9 mouse cellular contexts compared by ENCODE assay signal in genomic region chr8:104542160-104542559, GRCm38 (mm10). TPM values are rescaled to one million over a fixed set of nuclear protein-coding genes. Genes with fewer than 3 reads are reported as not detected.
DNase-seq lines count a peak whose midpoint lies in the region; ATAC-seq lines count a peak whose summit lies in the region.
"Had no signal": no experiment of that assay in that cellular context is flagged by ENCODE, and none has a peak within 500 bp of the region (broad histone marks: within the 10 kb centered on the region; RNA-seq: fewer than 3 reads in every experiment).

No protein-coding gene starts in this region.

- 0 out of 2 replicates have a peak, but pooled peaks have one; percentile 22 for ATAC-seq in forebrain, embryonic 13.5 days
- no peak for ATAC-seq in megakaryocyte, adult 5-6 weeks (ENCODE audit: poor library complexity, severe bottlenecking)
- ATAC-seq: CD4-positive, CD25-positive, alpha-beta regulatory T cell, adult 4 months had no signal

- H3K27ac ChIP-seq in forebrain, embryonic 13.5 days: no peak overlapping the region
- H3K27ac ChIP-seq in forebrain, embryonic 10.5 days: no peak overlapping the region

- H3K4me2 ChIP-seq in forebrain, embryonic 13.5 days: no peak overlapping the region

- peaks cover 15% of the 10 kb centered on the region for H3K4me1 ChIP-seq in forebrain, embryonic 13.5 days
- H3K4me1 ChIP-seq in forebrain, embryonic 10.5 days: peaks cover 21% of the 10 kb centered on the region
- H3K4me1 ChIP-seq in megakaryocyte, embryonic 14.5 days: peaks cover 34% of the 10 kb centered on the region

- no peaks in the 10 kb centered on the region for H3K36me3 ChIP-seq in forebrain, embryonic 13.5 days (ENCODE audit: poor library complexity, severe bottlenecking)
- H3K36me3 ChIP-seq in forebrain, embryonic 10.5 days (replicated peaks): no peaks in the 10 kb centered on the region
- H3K36me3 ChIP-seq in megakaryocyte, embryonic 14.5 days (replicated peaks; ENCODE audit: low read length): no peaks in the 10 kb centered on the region

- H3K9ac ChIP-seq in forebrain, embryonic 13.5 days: no peak overlapping the region

- H3K9me3 ChIP-seq in forebrain, embryonic 13.5 days (replicated peaks): no peaks in the 10 kb centered on the region
- no peaks in the 10 kb centered on the region for H3K9me3 ChIP-seq in forebrain, embryonic 10.5 days
- 0 out of 2 replicates have a peak, but pooled peaks cover 3% of the 10 kb centered on the region for H3K9me3 ChIP-seq in megakaryocyte, embryonic 14.5 days

- 9% methylated on average over 11 of the region's 11 CpGs for WGBS in forebrain, embryonic 13.5 days
- WGBS in forebrain, embryonic 10.5 days: 8% methylated on average over 11 of the region's 11 CpGs

- H3K4me3 ChIP-seq in forebrain, embryonic 13.5 days: no peak overlapping the region
- H3K4me3 ChIP-seq in forebrain, embryonic 10.5 days: no peak overlapping the region
- peak overlapping the region; percentile 78 for H3K4me3 ChIP-seq in megakaryocyte, embryonic 14.5 days (replicated peaks)

- H3K27me3 ChIP-seq in forebrain, embryonic 13.5 days: peaks cover 65% of the 10 kb centered on the region
- H3K27me3 ChIP-seq in forebrain, embryonic 10.5 days (ENCODE audit: poor library complexity, severe bottlenecking): peaks cover 80% of the 10 kb centered on the region
- peaks cover 82% of the 10 kb centered on the region for H3K27me3 ChIP-seq in megakaryocyte, embryonic 14.5 days (replicated peaks)

- no peak for DNase-seq in forebrain, embryonic 10.5 days (ENCODE audit: extremely low spot score, low spot score)
- peak; percentile 73 to 86 for DNase-seq in left cerebral cortex, adult 18-20 months (ENCODE audit: low spot score in 2 of 2)
- peak; percentile 81 to 88 for DNase-seq in right cerebral cortex, postnatal 36 days (ENCODE audit: low spot score in 2 of 2)
- DNase-seq in gastrocnemius, adult 18-20 months (ENCODE audit: low spot score): no peak
- no peak for DNase-seq in spleen, postnatal 10 days (ENCODE audit: low spot score in 2 of 2)

RNA-seq across cellular contexts. Expression of gene Car7, which starts 7.7 kb away (rescaled TPM):
- polyA plus RNA-seq in forebrain, embryonic 13.5 days (2015; fragmentation: Nextera tagmentation; extraction: Ambion mirVana): 1.6 and 1.7 TPM in 2 replicates
- polyA plus RNA-seq in forebrain, embryonic 10.5 days (2016; fragmentation: Nextera tagmentation; extraction: Ambion mirVana): 1.1 and 1.3 TPM in 2 replicates
- 1.1 and 8.2 TPM in 2 replicates for polyA plus RNA-seq in megakaryocyte, embryonic 14.5 days (2012; ENCODE audit: insufficient read depth, low replicate concordance)
- total RNA-seq in megakaryocyte, adult 5-6 weeks (2015): 0.27 TPM in 1 of 2 replicates, not detected in the other
- total RNA-seq in megakaryocyte, adult 5-6 weeks (2017): 0.44 and 1.2 TPM in 2 replicates
- total RNA-seq in left cerebral cortex, adult 18-20 months (2021): 10 to 100 TPM; 25.3 to 28.7 TPM
- 1 to 10 TPM in 1 of 2 experiments, under 1 TPM in 1; 0.82 to 1.1 TPM for total RNA-seq in gastrocnemius, adult 18-20 months (2021)

RNA-seq across cellular contexts. Expression of gene Nae1, which starts 7.7 kb away (rescaled TPM):
- 113 and 115 TPM in 2 replicates for polyA plus RNA-seq in forebrain, embryonic 13.5 days (2015; fragmentation: Nextera tagmentation; extraction: Ambion mirVana)
- polyA plus RNA-seq in forebrain, embryonic 10.5 days (2016; fragmentation: Nextera tagmentation; extraction: Ambion mirVana): 133 and 146 TPM in 2 replicates
- polyA plus RNA-seq in megakaryocyte, embryonic 14.5 days (2012; ENCODE audit: insufficient read depth, low replicate concordance): 1.5 TPM in 1 of 2 replicates, not detected in the other
- total RNA-seq in megakaryocyte, adult 5-6 weeks (2015): 45.3 and 69.6 TPM in 2 replicates
- total RNA-seq in megakaryocyte, adult 5-6 weeks (2017): 67.3 and 83.9 TPM in 2 replicates
- 10 to 100 TPM; 47.7 to 55.6 TPM for total RNA-seq in left cerebral cortex, adult 18-20 months (2021)
- 10 to 100 TPM; 22.4 to 24.3 TPM for total RNA-seq in gastrocnemius, adult 18-20 months (2021)

RNA-seq across cellular contexts. Expression of gene Terb1, which starts 32.5 kb away (rescaled TPM):
- 0.08 and 0.14 TPM in 2 replicates for polyA plus RNA-seq in forebrain, embryonic 13.5 days (2015; fragmentation: Nextera tagmentation; extraction: Ambion mirVana)
- 0.10 TPM in 2 replicates for polyA plus RNA-seq in forebrain, embryonic 10.5 days (2016; fragmentation: Nextera tagmentation; extraction: Ambion mirVana)
- polyA plus RNA-seq in megakaryocyte, embryonic 14.5 days (2012; ENCODE audit: insufficient read depth, low replicate concordance): not detected in 2 replicates
- not detected in 2 replicates for total RNA-seq in megakaryocyte, adult 5-6 weeks (2015)
- not detected in 2 replicates for total RNA-seq in megakaryocyte, adult 5-6 weeks (2017)
- 1 to 10 TPM; 1.6 to 1.7 TPM for total RNA-seq in left cerebral cortex, adult 18-20 months (2021)
- total RNA-seq in gastrocnemius, adult 18-20 months (2021): not detected

RNA-seq across cellular contexts. Expression of gene Pdp2, which starts 49.1 kb away (rescaled TPM):
- 15.2 and 17.2 TPM in 2 replicates for polyA plus RNA-seq in forebrain, embryonic 13.5 days (2015; fragmentation: Nextera tagmentation; extraction: Ambion mirVana)
- 14.2 and 14.6 TPM in 2 replicates for polyA plus RNA-seq in forebrain, embryonic 10.5 days (2016; fragmentation: Nextera tagmentation; extraction: Ambion mirVana)
- 1.3 TPM in 1 of 2 replicates, not detected in the other for polyA plus RNA-seq in megakaryocyte, embryonic 14.5 days (2012; ENCODE audit: insufficient read depth, low replicate concordance)
- total RNA-seq in megakaryocyte, adult 5-6 weeks (2015): 6.8 TPM in 2 replicates
- 6.1 and 6.6 TPM in 2 replicates for total RNA-seq in megakaryocyte, adult 5-6 weeks (2017)
- total RNA-seq in left cerebral cortex, adult 18-20 months (2021): 1 to 10 TPM; 7.7 to 8.9 TPM
- total RNA-seq in gastrocnemius, adult 18-20 months (2021): 1 to 10 TPM; 2.9 to 3.3 TPM

Comparison
In these comparisons a context has a peak if more than half of its experiments do, and no peak if none do; other contexts are left out.
1. DNase-seq: peak in left cerebral cortex, adult 18-20 months (2 of 2) and right cerebral cortex, postnatal 36 days (2 of 2); none in forebrain, embryonic 10.5 days (single experiment), gastrocnemius, adult 18-20 months (single experiment) and spleen, postnatal 10 days (0 of 2).
2. RNA of gene Car7, which starts 7.7 kb away (total RNA-seq): 25.3 to 28.7 TPM in left cerebral cortex, adult 18-20 months; 0.82 to 1.1 TPM in gastrocnemius, adult 18-20 months and 0.27 to 1.2 TPM in megakaryocyte, adult 5-6 weeks; every median in the first group is over 10 times any median in the second.